Mouse (Mus musculus): ENCODE data around the gene Riiad1.
A peak's percentile ranks its signal among the peaks of the same experiment; 100 is the strongest.

Gene Riiad1

DNA sequence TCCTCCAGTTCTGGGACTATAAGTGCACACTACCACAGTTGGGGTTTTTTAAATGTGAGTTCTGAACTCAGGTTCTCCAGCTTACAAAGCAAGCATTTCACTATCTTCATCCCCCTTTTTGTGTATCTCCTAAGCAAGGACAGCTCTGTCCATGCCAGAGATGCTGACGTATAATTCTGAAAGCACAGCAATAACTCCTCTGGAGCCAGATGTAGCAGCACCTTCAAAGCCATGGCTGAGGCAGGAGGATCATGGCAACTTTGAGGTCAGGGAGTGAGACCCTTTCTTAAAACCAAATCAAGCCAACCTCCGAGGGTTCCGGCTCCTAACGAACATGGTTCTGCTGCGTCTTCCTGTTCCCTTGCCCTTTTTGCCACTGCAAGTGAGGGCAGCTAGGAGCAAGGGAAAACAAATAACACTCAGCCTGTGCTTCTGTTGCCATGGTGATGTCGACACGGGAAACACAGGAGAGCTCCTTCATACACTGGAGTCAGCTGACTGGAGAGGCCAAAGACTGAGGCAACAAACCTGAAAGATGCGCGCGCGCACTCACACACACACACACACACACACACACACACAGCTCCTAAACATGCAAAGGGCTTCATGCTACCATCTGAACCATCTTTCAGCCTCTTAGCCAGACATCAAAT is 16.1 kb downstream of the Riiad1 start:
- no peak for DNase-seq (ENCODE audit: low read depth)

DNA sequence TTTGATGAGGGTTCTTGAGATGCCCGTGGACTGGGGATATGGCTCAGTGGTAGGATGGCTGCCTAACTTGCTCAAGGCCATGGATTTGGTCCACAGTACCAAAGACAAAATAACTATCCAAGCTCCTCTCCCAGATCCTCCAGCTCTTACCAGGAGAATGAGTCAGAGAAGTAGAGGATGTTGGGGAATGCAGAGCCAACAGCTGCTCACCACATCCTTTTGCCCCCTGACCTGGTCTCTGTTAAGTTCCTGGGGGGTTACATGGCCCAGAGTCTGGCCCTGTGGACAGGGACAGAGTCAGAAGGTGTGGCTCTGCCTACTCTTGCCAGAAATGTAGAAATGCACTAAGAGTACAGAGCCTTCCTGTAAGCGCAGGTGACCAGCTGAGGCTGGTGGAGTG is 20.3 kb downstream of the Riiad1 start:
- DNase-seq (ENCODE audit: low read depth), result peak; percentile 43

GRCm38 (mm10) chr3:94457055-94457454 is 23.1 kb downstream of the Riiad1 start:
- DNase-seq (ENCODE audit: low read depth), result no peak

DNA sequence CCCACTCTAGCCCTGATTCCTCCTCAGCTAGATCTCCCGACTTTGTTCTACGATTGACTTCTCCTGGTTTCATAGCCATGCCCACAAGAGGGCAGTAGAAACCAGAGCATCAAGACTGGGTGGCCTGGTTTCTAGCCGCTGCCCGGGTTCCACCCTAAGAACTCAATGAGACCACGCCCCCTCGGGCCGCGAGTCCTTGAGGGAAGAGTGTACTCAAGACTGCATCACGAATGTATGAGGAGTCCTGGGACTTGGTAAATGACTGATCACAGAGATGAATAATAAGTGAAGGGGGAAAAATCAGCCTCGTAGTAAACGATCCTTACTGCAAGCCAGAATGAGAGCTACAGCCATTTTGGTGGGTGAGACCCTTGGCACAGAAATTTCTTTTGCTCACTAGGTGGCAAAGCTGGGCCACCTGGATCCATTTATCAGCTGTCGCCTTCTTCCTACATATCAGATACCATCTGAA is 23.6 kb downstream of the Riiad1 start:
- DNase-seq (ENCODE audit: low read depth), result peak; percentile 98

GRCm38 (mm10) chr3:94449377-94449776 is 30.8 kb downstream of the Riiad1 start:
- DNase-seq (ENCODE audit: low read depth), result no peak

DNA sequence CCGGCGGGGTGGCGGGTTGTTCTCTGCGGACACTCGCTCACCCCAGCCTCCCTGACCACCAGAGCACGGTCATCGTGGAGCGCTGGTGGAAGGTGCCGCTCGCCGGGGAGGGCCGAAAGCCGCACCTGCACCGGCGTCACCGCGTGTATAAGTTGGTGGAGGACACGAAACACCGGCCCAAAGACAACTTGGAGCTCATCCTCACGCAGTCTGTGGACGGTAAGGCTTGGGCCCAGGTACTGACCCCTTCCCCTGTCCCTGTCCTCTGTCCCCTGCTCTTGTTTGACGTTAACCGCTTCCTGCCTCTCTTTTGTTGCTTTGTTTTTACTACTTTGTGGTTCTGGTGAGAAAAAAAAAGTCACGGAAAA is 36.6 kb downstream of the Riiad1 start, which contains the start of gene Oaz3:
Gene Oaz3 (minus strand): TSS at position 319 of the 368 bp plus-strand sequence.
- no peak for DNase-seq (ENCODE audit: low read depth)

DNA sequence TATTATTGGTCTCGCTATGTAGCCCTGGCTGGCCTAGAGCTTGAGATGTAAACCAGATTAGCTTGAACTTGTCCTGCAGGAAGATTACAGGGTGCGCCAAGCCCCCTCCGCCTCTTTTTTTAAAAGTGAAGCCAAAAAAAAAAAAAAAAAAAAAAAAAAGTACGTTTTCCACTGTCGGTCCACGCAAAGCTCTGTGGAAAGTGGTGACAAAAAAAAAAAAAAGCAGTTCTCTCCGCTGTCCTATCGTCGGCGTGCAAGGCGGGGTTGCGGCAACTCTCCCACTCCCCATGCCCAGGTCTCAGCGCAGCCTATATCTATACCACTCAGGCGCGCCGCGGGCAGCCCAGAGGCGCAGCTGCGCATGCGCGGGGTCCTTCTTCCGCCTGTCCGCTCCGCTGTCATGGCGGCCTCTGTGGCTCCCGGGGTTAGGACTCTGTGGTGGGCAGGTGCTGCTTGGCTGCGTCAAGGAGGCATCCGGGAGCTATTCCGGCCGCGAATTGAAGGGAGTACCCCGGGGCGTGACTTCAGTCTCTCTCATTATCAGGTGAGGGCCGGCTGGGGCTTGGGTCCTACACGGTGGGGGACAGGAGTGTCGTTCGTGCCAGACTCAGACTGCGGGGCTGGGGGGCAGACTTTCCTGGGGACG is 37.1 kb downstream of the Riiad1 start, which contains the start of gene Mrpl9:
Gene Mrpl9 (plus strand): TSS at position 368 of the 646 bp plus-strand sequence.
- DNase-seq (ENCODE audit: low read depth), result peak; percentile 97

- peak; percentile 62 for DNase-seq (ENCODE audit: low read depth)
These were observed 39.0 kb downstream of the Riiad1 start for GRCm38 (mm10) chr3:94441182-94441581.

GRCm38 (mm10) chr3:94436420-94436819 is 43.7 kb downstream of the Riiad1 start:
- no peak for DNase-seq (ENCODE audit: low read depth)

GRCm38 (mm10) chr3:94434305-94434704 is 45.8 kb downstream of the Riiad1 start:
- no peak for DNase-seq (ENCODE audit: low read depth)

DNA sequence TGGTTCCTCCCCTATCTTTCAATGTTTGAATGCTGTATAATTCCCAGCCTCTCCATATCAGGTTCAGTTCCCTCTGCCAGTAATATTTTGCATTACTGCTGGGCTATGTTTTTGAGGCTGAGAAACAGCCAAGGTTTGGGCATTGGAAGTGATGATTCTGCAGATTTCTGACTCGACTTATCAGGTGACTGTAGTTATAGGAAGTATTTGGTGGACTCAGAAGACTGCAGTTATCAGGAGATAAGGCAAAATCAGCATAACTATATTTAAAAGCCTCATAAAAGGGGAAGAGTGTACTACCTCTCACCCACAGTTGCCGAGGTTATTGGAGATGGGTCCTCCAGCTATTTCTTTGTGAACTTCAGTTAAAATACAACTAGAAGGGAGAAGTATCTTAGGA is 49.2 kb downstream of the Riiad1 start:
- DNase-seq (ENCODE audit: low read depth), result no peak

All from NIH3T3 (cell line).